Mouse (Mus musculus) right cerebral cortex, postnatal 25 days (tissue): ENCODE measurements at regions not wholly inside any gene's neighbourhood (a gene's known extent, or its start where the extent isn't known, plus 50 kb on each side); places are given as distances from the start of the nearest gene placed in this dataset.

Source experiments
- DNase-seq: peaks from one replicate; pipeline ENCODE4 v3.0.0; 2022

DNA sequence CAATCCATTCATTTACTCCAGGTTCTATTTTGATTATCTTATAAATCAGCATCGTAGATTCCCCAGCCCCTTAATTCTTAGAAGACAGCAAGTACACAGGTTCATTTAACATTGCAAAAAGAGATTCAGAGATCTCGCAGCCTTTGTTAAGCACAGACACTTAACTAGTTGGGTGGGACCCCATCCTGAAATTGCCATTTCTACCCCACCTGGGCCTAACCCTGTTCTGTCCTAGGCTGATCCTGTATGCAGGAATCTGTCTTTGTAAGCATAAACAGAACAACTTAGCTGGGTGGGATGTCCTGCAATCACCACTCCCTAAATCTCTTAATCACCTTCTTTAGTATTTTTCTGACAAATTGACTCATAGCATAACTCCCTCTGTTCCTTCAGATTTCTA lies 462.8 kb upstream of the Arrdc3 start:
- no peak for DNase-seq
